Mouse (Mus musculus) lung, embryonic 16.5 days (tissue): ENCODE data around the gene Itsn1. TPM values are rescaled to one million over a fixed set of nuclear protein-coding genes. Genes with fewer than 3 reads are reported as not detected.

ENCODE experiments used
- ATAC-seq: fragments of 200-750 bp; cut with Nextera tagmentation; 2 replicates; pipeline ENCODE4 v1.8.0; 2017; ENCODE audit warnings: low read depth, mild to moderate bottlenecking, moderate library complexity
- H3K27ac ChIP-seq: fragments of 300-500 bp; sonication (generic); 2 replicates; pipeline ENCODE4 v1.5.1; 2014; ENCODE audit warnings: mild to moderate bottlenecking, control low read depth, low read length
- H3K27me3 ChIP-seq: fragments of 300-500 bp; sonication (generic); 2 replicates; pipeline ENCODE4 v1.6.1; 2014; ENCODE audit warnings: low read depth, low read length, mixed read lengths; ENCODE audit not compliant: control insufficient read depth, insufficient read depth
- H3K36me3 ChIP-seq: fragments of 300-500 bp; sonication (generic); 2 replicates; pipeline ENCODE4 v1.6.1; 2014; ENCODE audit warnings: low read length; ENCODE audit not compliant: control insufficient read depth, insufficient read depth
- H3K4me1 ChIP-seq: fragments of 300-500 bp; sonication (generic); replicated peaks from 2 replicates; pipeline ENCODE4 v1.6.1; 2014; ENCODE audit warnings: low read length, mixed read lengths; ENCODE audit not compliant: control insufficient read depth, insufficient read depth
- H3K4me2 ChIP-seq: fragments of 300-500 bp; sonication (generic); 2 replicates; pipeline ENCODE4 v1.6.1; 2014; ENCODE audit warnings: low read depth, low read length, control low read depth
- H3K4me3 ChIP-seq: fragments of 300-500 bp; sonication (generic); 2 replicates; pipeline ENCODE4 v1.5.1; 2014; ENCODE audit warnings: mild to moderate bottlenecking, low read length, control low read depth
- H3K9ac ChIP-seq: fragments of 300-500 bp; sonication (generic); 2 replicates; pipeline ENCODE4 v1.6.1; 2014; ENCODE audit warnings: low read length, control low read depth
- H3K9me3 ChIP-seq: fragments of 300-500 bp; sonication (generic); 2 replicates; pipeline ENCODE4 v1.6.1; 2016; ENCODE audit warnings: low read length; ENCODE audit not compliant: control insufficient read depth
- WGBS: fragments of 180-500 bp; shearing (Covaris S2); extraction: QIAGEN DNeasy Blood & Tissue Kit; methylation state at CpG from one replicate; pipeline ENCODE4 v1.1.7; 2014; 5-methylcytosine and 5-hydroxymethylcytosine counted together
- polyA plus RNA-seq: library from polyadenylated mRNA; unstranded; fragments of >200 nt; fragmentation: Nextera tagmentation; extraction: Ambion mirVana; gene quantifications from 2 replicates; pipeline ENCODE4 v1.2.1, GENCODE M21; 2015

Itsn1 gene
- polyA plus RNA-seq, 1 experiment from 2014 or later = 17.8 TPM

DNA sequence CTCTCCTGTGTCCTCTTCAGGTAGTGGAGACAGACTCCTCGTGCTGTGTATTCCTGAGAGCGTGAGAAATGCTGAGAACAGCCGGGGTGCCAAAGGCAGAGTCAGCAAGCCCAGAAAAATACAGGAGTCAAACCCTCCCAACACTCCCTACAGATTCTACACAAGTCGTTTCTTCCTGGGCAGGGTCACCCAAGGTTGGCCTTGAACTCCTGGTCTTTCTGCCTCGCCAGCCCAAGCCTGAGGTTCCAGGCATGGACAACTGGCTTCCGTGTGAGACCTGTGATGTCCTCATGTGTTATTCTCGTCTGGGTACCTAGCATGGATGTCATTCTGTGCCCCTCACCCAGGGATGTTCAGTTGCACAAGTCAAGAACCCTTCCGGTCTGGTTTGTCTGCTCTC, 193.9 kb downstream of the Itsn1 start:
- no peak overlapping the region for H3K4me3 ChIP-seq
- no peaks in the 10 kb centered on the region for H3K4me1 ChIP-seq
- no peaks in the 10 kb centered on the region for H3K27me3 ChIP-seq
- peaks cover 44% of the 10 kb centered on the region for H3K36me3 ChIP-seq
- no peak overlapping the region for H3K9ac ChIP-seq
- WGBS = 67% methylated on average over 8 of the region's 8 CpGs
- no peaks in the 10 kb centered on the region for H3K9me3 ChIP-seq
- no peak overlapping the region for H3K4me2 ChIP-seq
- H3K27ac ChIP-seq = no peak overlapping the region
- ATAC-seq = no peak

DNA sequence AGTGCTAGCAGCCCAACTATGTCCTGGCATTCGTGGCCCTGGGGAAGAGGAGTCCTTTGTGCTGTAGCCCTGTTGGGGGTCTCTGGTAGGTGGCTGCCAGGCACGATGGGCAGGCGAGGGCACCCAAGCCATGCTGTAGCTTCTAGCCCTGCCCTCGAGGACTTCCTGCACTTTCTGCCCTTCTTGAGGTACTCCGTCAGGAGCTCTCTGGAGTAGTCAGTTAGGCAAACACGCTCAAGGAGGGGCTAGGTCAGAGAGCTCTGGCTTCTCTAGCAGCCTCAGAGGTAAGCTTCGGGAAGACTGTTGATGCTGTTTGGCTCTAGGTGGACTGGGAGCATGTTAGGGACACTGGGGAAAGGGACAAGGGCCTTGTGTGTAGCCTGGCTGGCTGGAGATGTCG, 195.3 kb downstream of the Itsn1 start:
- H3K4me1 ChIP-seq = no peaks in the 10 kb centered on the region
- no peaks in the 10 kb centered on the region for H3K27me3 ChIP-seq
- no peak overlapping the region for H3K4me2 ChIP-seq
- H3K9me3 ChIP-seq = no peaks in the 10 kb centered on the region
- no peak overlapping the region for H3K4me3 ChIP-seq
- 70% methylated on average over 8 of the region's 8 CpGs for WGBS
- H3K27ac ChIP-seq = no peak overlapping the region
- no peak overlapping the region for H3K9ac ChIP-seq
- ATAC-seq = no peak
- H3K36me3 ChIP-seq = peaks cover 57% of the 10 kb centered on the region

DNA sequence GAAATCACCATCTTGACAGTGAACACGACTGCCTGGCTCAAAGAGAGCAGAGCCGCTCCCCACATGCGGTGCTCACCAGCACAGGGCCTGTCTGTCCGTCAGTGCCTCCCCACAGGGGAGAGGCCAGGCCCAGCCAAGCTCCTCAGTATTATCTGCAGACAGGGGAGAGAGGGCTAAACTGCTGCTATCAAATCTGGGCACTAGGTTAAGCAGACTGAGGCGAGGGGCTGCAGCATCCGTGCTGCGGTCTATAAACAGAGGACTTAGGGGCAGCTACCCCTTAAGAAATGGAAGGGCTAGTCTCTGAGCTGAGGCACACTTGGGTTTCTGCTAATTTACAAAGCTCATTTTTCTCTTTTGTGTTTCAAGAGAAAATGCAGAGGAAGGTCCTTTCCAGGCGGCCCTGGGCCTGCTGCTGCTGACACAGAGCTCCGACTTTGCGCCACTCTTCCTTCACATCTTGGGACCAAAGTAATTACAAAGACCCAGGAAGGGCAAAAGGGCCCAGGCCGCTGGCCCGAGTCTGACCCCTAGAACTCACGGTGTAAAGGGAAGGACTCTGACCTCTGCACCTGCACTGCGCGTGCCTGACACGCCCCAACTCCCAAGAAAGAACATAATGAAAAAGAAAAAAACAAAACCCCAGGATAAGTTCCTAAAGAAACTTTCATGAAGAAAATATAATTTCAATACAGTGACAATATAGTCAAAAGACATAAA, 199.0 kb downstream of the Itsn1 start:
- Histone ChIP-seq H3K9ac (no peak overlapping the region), H3K27me3 (no peaks in the 10 kb centered on the region), H3K4me3 (no peak overlapping the region), H3K36me3 (peaks cover 54% of the 10 kb centered on the region), H3K4me1 (peaks cover 8% of the 10 kb centered on the region), H3K27ac (no peak overlapping the region), H3K9me3 (no peaks in the 10 kb centered on the region), H3K4me2 (no peak overlapping the region)
- ATAC-seq = no peak
- WGBS = 85% methylated on average over 16 of the region's 16 CpGs

DNA sequence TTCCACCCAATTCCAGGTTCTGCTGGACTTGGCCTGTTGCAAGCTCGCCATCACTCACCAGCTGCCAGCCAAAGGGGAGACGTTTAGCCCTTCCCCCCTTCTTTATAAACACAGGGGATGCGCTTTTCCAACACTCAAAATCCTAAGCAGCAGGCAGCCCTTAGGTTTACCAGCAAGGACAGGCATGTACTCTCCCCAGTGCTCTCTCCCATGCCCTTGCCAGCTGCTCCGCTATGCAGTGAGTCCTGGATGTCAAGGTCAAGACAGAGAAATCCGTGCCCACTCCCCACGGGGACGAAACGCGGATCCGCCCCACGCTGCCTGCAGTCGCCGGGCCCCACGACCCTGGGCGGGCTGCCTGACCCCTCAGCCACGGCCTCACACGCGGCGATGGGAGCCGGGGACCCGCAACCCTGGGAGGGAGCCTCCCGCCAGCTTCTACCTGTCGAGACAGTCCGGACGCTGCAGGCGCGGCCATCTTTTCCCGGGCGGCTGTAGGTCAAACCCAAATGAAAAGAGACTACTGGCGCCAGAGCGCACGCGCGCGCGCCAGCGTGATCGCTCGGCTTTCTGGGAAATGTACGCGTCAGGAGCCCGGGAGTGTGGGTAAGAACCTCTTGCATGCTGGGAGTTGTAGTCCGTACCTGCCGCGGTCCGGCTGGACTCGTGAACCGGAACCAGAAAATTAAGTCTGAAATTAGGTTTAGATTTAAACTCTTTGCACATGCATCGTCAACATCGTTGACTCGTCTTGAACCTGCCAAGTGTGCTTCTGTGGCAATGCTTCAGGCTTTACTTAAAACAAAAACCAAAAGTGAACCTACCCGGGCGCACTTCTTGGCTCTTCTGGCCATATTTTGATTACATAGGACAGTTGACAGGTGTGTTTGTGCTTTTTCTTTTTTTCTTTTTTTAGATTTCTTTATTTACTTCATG, 202.3 kb downstream of the Itsn1 start:
- H3K4me1 ChIP-seq = peaks cover 8% of the 10 kb centered on the region
- H3K4me3 ChIP-seq = peak overlapping the region; percentile 95
- no peaks in the 10 kb centered on the region for H3K9me3 ChIP-seq
- H3K4me2 ChIP-seq = peak overlapping the region; percentile 75
- peak overlapping the region; percentile 80 for H3K27ac ChIP-seq
- peak overlapping the region; percentile 99 for H3K9ac ChIP-seq
- peaks cover 29% of the 10 kb centered on the region for H3K36me3 ChIP-seq
- H3K27me3 ChIP-seq = no peaks in the 10 kb centered on the region
- under 1% methylated on average over 53 of the region's 53 CpGs for WGBS
- peak; percentile 98 for ATAC-seq

DNA sequence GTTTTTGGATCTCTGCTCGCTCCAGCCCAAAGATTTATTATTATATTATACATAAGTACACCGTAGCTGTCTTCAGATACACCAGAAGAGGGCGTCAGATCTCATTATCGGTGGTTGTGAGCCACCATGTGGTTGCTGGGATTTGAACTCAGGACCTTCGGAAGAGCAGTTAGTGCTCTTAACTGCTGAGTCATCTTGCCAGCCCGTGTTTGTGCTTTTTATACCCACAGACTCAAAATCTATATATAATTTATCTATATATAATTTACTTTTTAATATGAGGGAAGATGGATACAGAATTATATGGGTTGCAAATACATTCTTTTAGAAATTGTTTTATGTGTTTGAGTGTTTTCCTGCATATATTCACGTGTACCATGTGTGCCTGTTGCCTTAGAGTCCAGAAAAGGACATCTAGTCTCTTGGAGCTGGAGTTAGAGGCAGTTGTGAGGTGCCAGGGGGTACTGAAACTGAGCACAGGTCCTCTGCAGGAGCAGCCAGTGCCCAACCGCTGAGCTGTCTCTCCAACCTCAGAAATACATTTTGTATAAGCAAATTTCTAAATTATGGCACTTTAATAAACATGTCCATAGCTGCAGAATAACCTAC, 203.1 kb downstream of the Itsn1 start:
- Histone ChIP-seq H3K36me3 (peaks cover 20% of the 10 kb centered on the region), H3K9ac (no peak overlapping the region), H3K9me3 (no peaks in the 10 kb centered on the region), H3K4me3 (peak overlapping the region; percentile 95), H3K4me2 (peak overlapping the region; percentile 53), H3K4me1 (peaks cover 8% of the 10 kb centered on the region), H3K27ac (no peak overlapping the region), H3K27me3 (no peaks in the 10 kb centered on the region)
- ATAC-seq = no peak
- WGBS = 51% methylated on average over 8 of the region's 8 CpGs

DNA sequence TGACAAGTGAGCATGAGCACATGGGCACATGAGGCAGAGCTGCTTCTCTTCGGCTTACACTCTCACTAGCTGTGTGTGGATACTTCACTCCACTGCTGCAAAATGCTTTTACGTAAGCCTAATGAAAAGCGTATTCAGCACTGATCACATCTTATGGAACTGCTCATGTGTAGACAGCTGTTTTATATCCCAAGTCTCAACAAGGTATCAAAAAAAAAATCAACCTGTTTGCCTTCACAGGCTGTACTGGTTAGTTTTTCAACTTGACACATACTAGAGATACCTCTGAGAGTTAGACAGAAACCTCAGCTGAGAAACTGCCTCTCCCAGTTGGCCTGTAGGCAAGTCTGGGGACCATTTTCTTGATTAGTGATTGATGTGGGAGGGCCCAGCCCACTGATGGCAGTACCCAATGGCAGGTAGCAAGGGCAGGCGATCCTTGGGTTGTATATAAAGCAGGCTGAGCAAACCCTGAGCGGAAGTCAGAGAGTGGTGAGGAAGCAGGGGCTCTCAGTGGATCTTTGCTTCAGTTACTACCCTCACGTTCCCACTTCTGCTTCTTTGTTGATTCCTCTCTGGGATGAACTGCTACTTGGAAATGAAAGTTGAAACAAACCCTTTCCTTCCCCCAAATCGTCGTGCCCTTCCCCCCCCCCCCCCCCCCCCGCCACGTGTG, 203.9 kb downstream of the Itsn1 start:
- no peak overlapping the region for H3K4me2 ChIP-seq
- peaks cover 12% of the 10 kb centered on the region for H3K36me3 ChIP-seq
- no peaks in the 10 kb centered on the region for H3K9me3 ChIP-seq
- peaks cover 8% of the 10 kb centered on the region for H3K4me1 ChIP-seq
- ATAC-seq = no peak
- H3K27me3 ChIP-seq = no peaks in the 10 kb centered on the region
- H3K27ac ChIP-seq = no peak overlapping the region
- 58% methylated on average over 8 of the region's 10 CpGs for WGBS
- H3K9ac ChIP-seq = no peak overlapping the region
- no peak overlapping the region for H3K4me3 ChIP-seq

DNA sequence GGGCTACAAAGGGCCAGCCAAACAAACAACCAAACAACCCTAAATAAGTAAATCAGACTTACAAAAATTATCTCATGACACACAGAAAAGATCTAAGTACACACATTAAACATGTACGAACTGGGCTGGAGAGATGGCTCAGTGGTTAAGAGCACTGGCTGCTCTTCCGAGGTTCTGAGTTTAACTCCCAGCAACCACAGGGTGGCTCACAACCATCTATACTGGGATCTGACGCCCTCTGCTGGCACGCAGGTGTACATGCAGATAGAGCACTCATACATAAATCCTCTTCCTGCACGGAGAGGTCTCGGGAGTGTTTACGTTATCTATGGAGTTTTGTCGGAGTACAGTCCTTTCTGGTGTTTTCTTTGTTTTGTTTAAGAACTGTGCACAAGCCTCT, 206.0 kb downstream of the Itsn1 start:
- no peaks in the 10 kb centered on the region for H3K9me3 ChIP-seq
- no peak for ATAC-seq
- WGBS = 28% methylated on average over 8 of the region's 8 CpGs
- H3K36me3 ChIP-seq = no peaks in the 10 kb centered on the region
- no peaks in the 10 kb centered on the region for H3K27me3 ChIP-seq
- H3K27ac ChIP-seq = no peak overlapping the region
- no peak overlapping the region for H3K4me2 ChIP-seq
- peaks cover 7% of the 10 kb centered on the region for H3K4me1 ChIP-seq
- H3K9ac ChIP-seq = no peak overlapping the region
- no peak overlapping the region for H3K4me3 ChIP-seq

DNA sequence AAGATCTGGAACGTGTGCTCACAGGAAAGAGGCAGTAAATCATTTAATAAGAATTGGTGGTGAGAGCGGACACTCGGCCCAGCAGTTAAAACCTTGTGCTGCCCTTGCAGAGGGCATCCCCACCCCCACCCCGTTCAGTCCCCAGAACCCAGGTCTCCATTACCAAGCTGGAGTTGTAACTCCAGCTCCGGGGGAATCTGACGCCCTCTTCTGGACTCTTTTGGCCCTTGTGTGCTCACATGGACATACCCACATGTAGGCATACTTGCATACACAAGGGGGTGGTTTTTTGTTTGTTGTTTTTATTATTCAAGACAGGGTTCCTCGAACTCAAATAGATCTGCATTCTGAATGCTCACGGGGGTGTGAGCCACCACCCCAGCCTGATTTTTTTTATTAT, 206.6 kb downstream of the Itsn1 start:
- no peaks in the 10 kb centered on the region for H3K9me3 ChIP-seq
- H3K4me3 ChIP-seq = no peak overlapping the region
- H3K4me1 ChIP-seq = peaks cover under 1% of the 10 kb centered on the region; the same call in 1 of the 2 replicates
- H3K36me3 ChIP-seq = no peaks in the 10 kb centered on the region
- H3K27ac ChIP-seq = no peak overlapping the region
- H3K4me2 ChIP-seq = no peak overlapping the region
- ATAC-seq = no peak
- WGBS = 51% methylated on average over 8 of the region's 8 CpGs
- H3K27me3 ChIP-seq = no peaks in the 10 kb centered on the region
- no peak overlapping the region for H3K9ac ChIP-seq
